Mouse (Mus musculus) lung, postnatal 10 days (tissue): ENCODE data around the gene Srgap1.

Experiments
- DNase-seq: peaks from one replicate; pipeline ENCODE4 v3.0.0; 2021

The Srgap1 gene

DNA sequence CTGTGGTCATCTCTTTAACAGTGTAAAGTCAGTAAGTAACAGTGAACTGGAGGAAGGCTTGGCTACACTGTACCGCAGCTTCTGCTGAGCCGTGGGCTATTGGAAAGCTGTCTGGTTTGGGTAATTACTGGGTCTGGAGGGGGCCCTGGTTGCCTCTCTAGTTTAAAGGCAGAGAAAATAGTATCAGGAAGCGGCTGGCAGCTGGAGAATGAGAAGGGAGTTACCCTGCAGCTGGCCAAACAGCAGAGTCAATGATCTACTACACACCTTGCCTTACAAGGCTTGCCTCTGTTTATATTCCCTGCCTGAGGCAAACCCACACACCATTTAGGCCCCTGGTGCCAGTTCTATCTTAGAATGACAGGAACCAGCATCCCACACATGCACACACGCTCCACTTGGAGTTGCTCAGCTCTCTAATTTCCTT is 174.0 kb downstream of the Srgap1 start:
- no peak for DNase-seq

GRCm38 (mm10) chr10:121869941-121870340 is 177.2 kb downstream of the Srgap1 start:
- peak; percentile 40 for DNase-seq

GRCm38 (mm10) chr10:121868255-121868654 is 178.9 kb downstream of the Srgap1 start:
- no peak for DNase-seq

DNA sequence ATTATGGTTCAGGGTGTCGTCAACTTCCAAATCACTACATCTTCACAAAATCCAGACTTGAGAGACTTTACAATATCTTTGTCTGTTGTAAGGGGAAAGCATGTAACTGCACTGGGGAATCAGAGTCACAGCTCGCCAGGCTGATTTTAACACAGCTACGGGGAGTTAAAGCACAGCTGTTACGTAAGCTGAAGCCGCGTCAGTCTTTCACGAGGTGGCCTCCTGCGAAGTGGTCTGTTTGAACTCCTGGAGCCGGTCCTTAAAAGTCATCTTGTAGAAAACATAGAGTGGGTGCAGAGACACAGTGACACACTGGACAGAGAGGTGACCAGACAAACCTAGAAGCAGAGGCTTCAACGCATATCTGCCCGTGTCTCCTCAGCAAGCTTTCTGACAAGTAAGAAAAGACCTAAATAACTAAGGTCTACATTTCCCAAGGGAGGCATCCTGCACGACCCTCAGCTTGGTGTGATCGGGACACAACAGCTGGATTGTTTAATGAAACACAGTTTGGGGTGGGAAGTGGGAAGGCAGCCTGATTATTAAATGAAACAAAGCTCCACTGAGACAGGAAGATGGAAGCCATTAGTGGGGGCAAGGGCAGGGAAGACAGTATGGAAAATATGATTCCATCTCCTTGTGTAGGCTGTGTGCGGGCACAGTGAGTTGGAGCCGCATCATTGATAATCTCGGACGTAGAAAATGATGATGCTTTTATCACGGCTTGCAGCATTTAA is 181.4 kb downstream of the Srgap1 start:
- DNase-seq = no peak

DNA sequence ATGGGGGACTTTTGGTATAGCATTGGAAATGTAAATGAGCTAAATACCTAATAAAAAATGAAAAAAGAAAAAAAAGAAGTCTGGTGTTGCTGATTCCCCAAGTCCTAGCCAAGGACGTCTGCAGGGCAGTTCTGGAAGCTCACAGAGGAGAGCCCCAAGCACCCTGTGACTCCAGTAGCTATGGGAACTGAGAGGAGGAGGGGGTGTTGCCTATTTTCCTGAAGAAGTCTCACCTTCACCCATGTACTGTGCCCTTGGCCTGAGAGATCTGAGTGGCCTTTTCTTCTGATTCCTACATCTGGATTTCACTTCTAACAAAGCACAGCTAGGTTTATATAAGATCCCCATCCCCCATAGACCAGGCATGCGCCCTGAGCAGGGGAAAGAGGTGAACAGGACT is 186.2 kb downstream of the Srgap1 start:
- DNase-seq = no peak

DNA sequence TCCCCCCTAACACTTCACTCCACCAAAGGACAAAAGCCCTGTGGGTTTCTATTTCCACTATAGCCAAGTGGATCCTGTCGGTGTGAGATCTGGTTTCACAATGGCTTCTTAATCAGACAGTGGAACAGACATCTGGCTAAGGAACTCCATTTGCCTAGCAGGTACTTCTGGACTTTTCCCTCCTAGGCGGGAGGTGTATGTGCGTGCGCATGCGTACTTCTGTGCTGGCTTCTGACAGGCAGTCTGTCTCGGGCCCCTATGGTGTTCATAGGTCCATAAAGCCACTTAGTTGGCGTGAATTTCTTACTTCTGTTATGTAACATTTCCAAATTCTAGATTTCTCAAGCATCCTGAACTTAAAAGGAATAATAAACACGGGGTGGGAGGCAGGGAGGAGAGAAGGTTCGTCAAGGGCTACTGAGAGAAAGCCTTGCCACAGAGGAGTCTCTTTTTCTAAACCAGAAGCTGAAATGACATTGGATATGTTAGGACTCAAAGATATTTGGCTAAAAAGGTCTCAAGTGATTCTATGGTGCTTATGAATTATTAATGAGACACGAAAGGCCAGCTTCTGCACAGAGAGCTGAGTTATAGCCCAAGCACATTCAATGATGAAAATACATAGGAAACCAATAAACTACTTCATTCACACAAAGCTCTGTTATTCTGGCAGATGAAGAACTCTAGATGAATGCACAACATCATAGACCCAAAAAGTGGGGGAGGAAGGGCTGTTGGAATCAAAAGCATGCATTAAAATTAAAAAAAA is 187.1 kb downstream of the Srgap1 start:
- DNase-seq = no peak

DNA sequence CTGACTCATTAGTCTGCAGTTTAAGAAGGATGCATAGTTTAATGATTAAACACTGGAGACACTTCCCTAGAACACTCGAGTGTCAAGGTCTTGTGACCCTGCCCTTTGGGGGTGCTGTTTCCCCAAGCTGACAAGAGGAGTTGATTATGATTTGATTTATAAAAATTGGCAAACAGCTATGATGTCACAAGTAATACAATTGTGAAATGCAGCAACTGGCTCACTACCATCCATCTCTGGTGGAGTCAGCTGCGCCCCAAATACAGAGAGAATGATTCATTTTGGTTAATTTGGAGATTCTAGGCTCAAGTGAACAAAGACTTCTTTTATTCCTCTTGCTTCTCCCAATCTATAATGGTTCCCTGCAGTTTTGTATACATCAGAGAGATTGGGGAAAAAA is 188.2 kb downstream of the Srgap1 start:
- DNase-seq = no peak

DNA sequence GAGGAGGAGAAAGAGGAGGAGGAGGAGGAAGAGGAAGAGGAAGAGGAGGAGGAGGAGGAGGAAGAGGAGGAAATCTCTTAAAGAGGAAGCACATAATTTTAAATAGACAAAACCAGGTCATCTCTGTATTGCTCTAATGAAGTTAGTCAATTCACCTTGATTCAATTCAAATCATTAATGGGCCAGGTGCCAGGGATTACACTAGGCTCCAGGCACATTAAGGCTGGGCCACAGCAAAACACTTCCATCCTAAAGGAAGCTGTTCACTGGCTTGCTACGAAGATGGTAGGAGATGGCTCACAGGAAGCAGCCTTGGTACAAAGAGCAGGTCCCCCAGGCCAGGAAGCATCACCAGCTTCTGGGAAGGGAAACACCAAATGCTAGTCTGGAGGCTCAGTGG is 189.0 kb downstream of the Srgap1 start:
- no peak for DNase-seq

DNA sequence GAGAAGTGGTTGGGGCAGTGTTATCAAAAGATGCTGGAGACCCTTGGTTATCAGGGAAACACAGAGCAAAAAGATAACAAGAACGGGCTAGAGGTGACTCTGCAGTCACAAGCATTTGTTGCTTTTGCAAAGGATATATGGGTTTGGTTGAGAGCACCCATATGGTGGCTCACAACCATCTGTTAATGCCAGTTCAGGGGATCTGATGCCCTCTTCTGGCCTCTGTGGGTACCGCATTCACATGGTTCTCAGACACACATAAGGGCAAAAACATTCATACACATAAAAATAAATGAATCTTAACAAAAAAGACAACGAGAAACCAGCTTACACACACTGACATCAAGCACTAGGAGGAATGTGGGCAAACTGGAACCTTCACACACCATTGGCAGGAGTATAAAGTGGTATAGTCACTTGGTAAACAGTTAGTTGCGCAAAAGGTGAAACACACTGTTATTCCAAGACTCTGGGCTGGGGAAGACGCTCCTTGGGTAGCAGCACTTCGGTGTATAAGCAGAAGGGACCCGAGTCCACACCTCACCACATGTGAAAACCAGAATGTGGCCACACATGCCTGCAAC is 191.2 kb downstream of the Srgap1 start:
- DNase-seq = peak; percentile 14

DNA sequence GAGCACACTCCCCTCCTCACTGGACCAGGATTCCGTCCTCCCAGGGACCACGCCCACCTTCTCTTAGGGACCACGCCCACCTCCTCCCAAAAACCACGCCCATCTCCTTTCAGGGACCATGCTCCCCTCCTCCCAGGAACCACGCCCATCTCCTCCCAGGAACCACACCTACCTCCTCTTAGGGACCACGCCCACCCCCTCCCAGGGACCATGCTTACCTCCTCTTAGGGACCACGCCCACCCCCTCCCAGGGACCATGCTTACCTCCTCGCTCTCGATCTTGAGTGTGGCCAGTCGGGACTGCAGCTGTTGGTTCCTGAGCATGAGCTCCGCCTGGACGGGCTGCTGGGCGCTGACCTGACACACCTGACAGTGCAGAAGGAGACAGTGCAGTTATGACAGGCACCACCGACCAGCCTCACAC is 193.7 kb downstream of the Srgap1 start:
- DNase-seq = peak; percentile 14

- DNase-seq = peak; percentile 54
Observed at GRCm38 (mm10) chr10:121849496-121849895, 197.6 kb downstream of the Srgap1 start.

- no peak for DNase-seq
Observed at GRCm38 (mm10) chr10:121845677-121846076, 201.4 kb downstream of the Srgap1 start.

DNA sequence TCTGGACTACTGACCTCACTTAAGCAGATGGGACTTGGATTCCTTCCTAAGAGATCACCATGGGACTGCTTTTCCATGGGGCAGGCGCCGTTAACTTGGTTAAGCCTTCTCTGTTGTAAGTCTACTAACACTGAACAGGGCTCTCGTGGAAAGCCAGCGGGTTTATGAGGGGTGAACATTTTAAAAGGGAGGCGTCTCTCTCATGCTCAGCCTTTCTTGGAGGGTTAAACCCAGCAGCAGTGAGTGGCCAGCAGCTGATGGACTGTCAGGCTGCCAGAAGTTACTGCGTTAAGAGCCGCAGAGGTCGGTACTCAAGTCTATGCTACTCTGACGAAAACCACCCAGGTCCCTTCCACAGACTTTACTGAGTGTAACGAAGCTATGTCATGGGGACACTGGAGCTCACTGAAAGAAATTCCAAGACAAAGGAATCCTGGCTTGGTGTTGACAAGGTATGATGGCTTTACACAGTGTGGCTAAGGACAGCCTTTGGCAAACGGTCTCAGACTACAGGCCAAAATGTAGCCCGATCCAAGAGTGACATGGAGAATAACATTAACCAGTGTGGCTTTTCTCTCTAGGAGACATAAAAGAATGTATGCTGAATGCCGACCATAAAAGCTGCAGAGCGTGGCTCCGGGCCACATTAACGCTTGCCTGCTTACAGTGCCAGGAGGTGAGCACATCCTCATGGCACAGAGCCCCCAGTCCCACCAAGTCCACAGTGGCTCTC is 209.8 kb downstream of the Srgap1 start:
- peak; percentile 65 for DNase-seq

- peak; percentile 87 for DNase-seq
Observed at GRCm38 (mm10) chr10:121836507-121837165, 210.5 kb downstream of the Srgap1 start.

DNA sequence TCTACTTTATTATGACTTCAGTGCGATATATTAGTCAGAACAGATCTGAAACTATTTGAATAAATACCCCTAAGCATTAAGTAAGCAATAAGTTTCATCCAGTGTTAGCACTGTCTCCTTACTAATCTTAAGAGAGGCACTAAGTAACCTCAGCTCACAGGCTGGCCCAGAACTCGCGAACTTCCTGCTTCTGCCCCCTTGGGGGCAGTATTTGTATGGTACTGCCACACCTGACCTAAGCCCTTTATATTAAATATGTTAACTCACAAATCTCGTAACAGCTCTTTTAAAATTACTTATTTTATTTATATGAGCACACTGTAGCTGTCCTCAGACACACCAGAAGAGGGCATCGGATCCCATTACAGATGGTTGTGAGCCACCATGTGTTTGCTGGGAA is 213.7 kb downstream of the Srgap1 start:
- no peak for DNase-seq

DNA sequence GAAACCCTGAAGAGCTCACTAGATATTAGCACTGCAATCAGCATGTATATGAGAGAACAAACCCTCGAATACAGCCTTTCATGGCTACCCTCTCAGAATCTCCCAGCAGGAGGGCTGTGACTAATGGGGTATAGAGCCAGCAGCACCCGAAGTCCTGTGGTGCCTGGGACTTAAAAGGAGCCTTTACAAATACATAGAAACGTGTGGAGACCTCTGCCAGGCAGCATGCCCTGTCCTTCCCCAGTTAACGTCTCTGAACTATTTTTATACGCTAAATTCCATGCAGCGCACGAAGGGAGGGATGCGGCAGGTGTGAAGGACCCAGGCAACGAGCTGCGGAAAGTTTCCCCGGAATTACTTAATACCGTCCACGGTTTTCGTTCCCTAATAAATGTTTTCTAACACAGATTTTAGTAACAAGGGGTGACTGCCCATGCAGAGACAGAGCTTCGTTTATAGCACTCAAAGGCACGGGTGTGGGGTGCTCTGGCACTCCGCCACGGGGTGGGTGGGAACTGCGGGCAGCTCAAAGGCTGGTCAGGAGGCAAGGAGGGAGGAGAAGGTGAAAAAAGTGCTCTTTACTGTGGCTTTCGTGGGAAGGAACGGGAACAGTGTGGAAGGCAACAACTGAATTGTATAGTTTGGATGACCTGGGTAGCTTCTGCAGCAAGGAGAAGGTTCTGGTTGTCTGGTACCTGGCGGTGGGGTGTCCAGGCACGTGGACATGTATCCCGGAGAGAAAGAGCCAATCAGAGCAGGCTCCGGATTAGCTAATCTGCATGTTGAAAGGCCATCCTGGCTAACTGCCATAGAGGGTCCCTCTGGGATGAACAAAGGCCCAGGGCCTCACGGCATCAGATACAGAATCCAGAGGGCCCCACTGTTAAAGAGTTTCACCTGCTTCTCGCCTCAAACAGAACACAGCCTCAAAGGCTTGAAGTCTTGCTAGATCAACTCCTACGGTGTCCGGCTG is 216.5 kb downstream of the Srgap1 start:
- DNase-seq = no peak

GRCm38 (mm10) chr10:121829800-121830303 is 217.3 kb downstream of the Srgap1 start:
- no peak for DNase-seq

- no peak for DNase-seq
Observed at GRCm38 (mm10) chr10:121829034-121829433, 218.1 kb downstream of the Srgap1 start.

- no peak for DNase-seq
Observed at GRCm38 (mm10) chr10:121822674-121823073, 224.4 kb downstream of the Srgap1 start.

GRCm38 (mm10) chr10:121820846-121821245 is 226.3 kb downstream of the Srgap1 start:
- no peak for DNase-seq

GRCm38 (mm10) chr10:121817983-121818382 is 229.1 kb downstream of the Srgap1 start:
- no peak for DNase-seq
